Mouse (Mus musculus) heart, adult 2 months (tissue): ENCODE results near the gene Plcl1. TPM values are rescaled to one million over a fixed set of nuclear protein-coding genes. Genes with fewer than 3 reads are reported as not detected.

Experiments
- DNase-seq, 2 experiments: peaks; one replicate each; pipeline ENCODE4 v3.0.0; 2021
- H3K27ac ChIP-seq: fragments of 200-600 bp; 2 replicates; pipeline ENCODE4 v1.8.1; 2022
- H3K27me3 ChIP-seq: fragments of 200-500 bp; 2 replicates; pipeline ENCODE4 v1.6.1; 2012; ENCODE audit warnings: mild to moderate bottlenecking, low read length, inconsistent platforms, mixed read lengths; ENCODE audit not compliant: control insufficient read depth, insufficient read depth
- H3K36me3 ChIP-seq: fragments of 200-500 bp; 2 replicates; pipeline ENCODE4 v1.6.1; 2012; ENCODE audit warnings: low read length, inconsistent platforms; ENCODE audit not compliant: control insufficient read depth, insufficient read depth
- H3K4me1 ChIP-seq: fragments of 200-500 bp; 2 replicates; pipeline ENCODE4 v1.6.1; 2011; ENCODE audit warnings: low read length; ENCODE audit not compliant: control insufficient read depth, insufficient read depth
- H3K4me3 ChIP-seq: fragments of 200-600 bp; 2 replicates; pipeline ENCODE4 v1.8.1; 2022
- H3K79me2 ChIP-seq: fragments of 200-500 bp; replicated peaks from 2 replicates; pipeline ENCODE4 v1.6.1; 2012; ENCODE audit warnings: mild to moderate bottlenecking, inconsistent platforms, low read length, moderate library complexity, mixed read lengths; ENCODE audit not compliant: control insufficient read depth, insufficient read depth
- H3K9ac ChIP-seq: fragments of 200-500 bp; 2 replicates; pipeline ENCODE4 v1.6.1; 2012; ENCODE audit warnings: low read depth, mild to moderate bottlenecking, control low read depth, inconsistent platforms, low read length, mixed read lengths
- CTCF ChIP-seq: fragments of 200-600 bp; IDR thresholded peaks from 2 replicates; pipeline ENCODE4 v1.8.1; 2022; ENCODE audit warnings: antibody characterized with exemption, mild to moderate bottlenecking, moderate library complexity
- EP300 ChIP-seq: fragments of 200-500 bp; IDR thresholded peaks from 2 replicates; pipeline ENCODE4 v1.6.1; 2011; ENCODE audit warnings: low read depth, low read length, control low read depth; ENCODE audit not compliant: insufficient read depth
- POLR2A ChIP-seq: fragments of 200-500 bp; IDR thresholded peaks from 2 replicates; pipeline ENCODE4 v1.6.1; 2011; ENCODE audit warnings: mild to moderate bottlenecking, low read depth, low read length, control low read depth; ENCODE audit not compliant: insufficient read depth
- WGBS: fragments of 180-500 bp; shearing (Covaris S2); methylation state at CpG from one replicate; pipeline ENCODE4 v1.1.7; 2018; 5-methylcytosine and 5-hydroxymethylcytosine counted together
- intact Hi-C: fragments of 180-260 bp; cut with DNase I; formaldehyde crosslinking; loops from one replicate; pipeline ENCODE4 v1.15.1; 2025
- polyA plus RNA-seq: library from polyadenylated mRNA; depleted of rRNA; stranded (reverse); fragments of >200 nt; gene quantifications from 2 replicates; pipeline ENCODE4 v1.2.3, GENCODE M21; 2012
- total RNA-seq, 2 experiments: library from RNA; stranded (reverse); gene quantifications; 2 replicates each; pipeline ENCODE4 v1.2.3; 2021

The Plcl1 gene
- total and polyA plus RNA-seq, 3 experiments, result 0.86 to 3.1 (median 3.0) TPM

GRCm38 (mm10) chr1:55738746-55739365 lies 333.1 kb downstream of the Plcl1 start:
- no peak overlapping the region for H3K9ac ChIP-seq
- intact Hi-C loops, result loop anchor here (5.0 to 10.0 kb wide), 2 partner anchors 162 to 494 kb away; no protein-coding TSS in a partner anchor
- TF ChIP-seq EP300 (no peak), CTCF (no peak), POLR2A (no peak)
- no peaks in the 10 kb centered on the region for H3K27me3 ChIP-seq
- DNase-seq, result peak in 1 of 2 experiments; percentile 17
- H3K4me1 ChIP-seq, result peaks cover 5% of the 10 kb centered on the region
- no peak overlapping the region for H3K27ac ChIP-seq
- no peak overlapping the region for H3K4me3 ChIP-seq
- no peaks in the 10 kb centered on the region for H3K36me3 ChIP-seq
- no peaks in the 10 kb centered on the region for H3K79me2 ChIP-seq
- 71% methylated on average over 12 of the region's 12 CpGs for whole genome bisulfite sequencing

GRCm38 (mm10) chr1:55741885-55742284 lies 336.2 kb downstream of the Plcl1 start:
- Histone ChIP-seq H3K4me3 (no peak overlapping the region), H3K4me1 (peaks cover 5% of the 10 kb centered on the region), H3K79me2 (no peaks in the 10 kb centered on the region), H3K36me3 (no peaks in the 10 kb centered on the region), H3K27me3 (no peaks in the 10 kb centered on the region), H3K27ac (no peak overlapping the region), H3K9ac (no peak overlapping the region)
- 29% methylated on average over 3 of the region's 3 CpGs for WGBS
- peak in 1 of 2 experiments; percentile 22 for DNase-seq
- intact Hi-C loops, result no loop called here
- no peak for TF ChIP-seq POLR2A
- no peak for TF ChIP-seq CTCF
- no peak for TF ChIP-seq EP300

GRCm38 (mm10) chr1:55748516-55748915 lies 342.8 kb downstream of the Plcl1 start:
- DNase-seq, result no peak
- Histone ChIP-seq H3K4me1 (no peaks in the 10 kb centered on the region), H3K9ac (no peak overlapping the region), H3K36me3 (no peaks in the 10 kb centered on the region), H3K27me3 (no peaks in the 10 kb centered on the region), H3K4me3 (no peak overlapping the region), H3K27ac (no peak overlapping the region), H3K79me2 (no peaks in the 10 kb centered on the region)
- intact Hi-C loops, result loop anchor here (5.0 kb wide), 1 partner anchor 124 kb away; no protein-coding TSS in a partner anchor
- WGBS, result 70% methylated on average over 5 of the region's 5 CpGs
- TF ChIP-seq CTCF (no peak), POLR2A (no peak), EP300 (no peak)

- H3K36me3 ChIP-seq, result no peaks in the 10 kb centered on the region
- no peak overlapping the region for H3K27ac ChIP-seq
- H3K27me3 ChIP-seq, result no peaks in the 10 kb centered on the region
- TF ChIP-seq EP300 (no peak), CTCF (no peak), POLR2A (no peak)
- H3K9ac ChIP-seq, result no peak overlapping the region
- intact Hi-C loops, result loop anchor here (5.0 kb wide), 1 partner anchor 123 kb away; no protein-coding TSS in a partner anchor
- no peak overlapping the region for H3K4me3 ChIP-seq
- H3K79me2 ChIP-seq, result no peaks in the 10 kb centered on the region
- no peak for DNase-seq
- WGBS, result 89% methylated on average over 7 of the region's 7 CpGs
- H3K4me1 ChIP-seq, result no peaks in the 10 kb centered on the region
Measured at GRCm38 (mm10) chr1:55749770-55750169, 344.0 kb downstream of the Plcl1 start.

GRCm38 (mm10) chr1:55755742-55756141 lies 350.0 kb downstream of the Plcl1 start:
- Histone ChIP-seq H3K4me1 (no peaks in the 10 kb centered on the region), H3K36me3 (no peaks in the 10 kb centered on the region), H3K9ac (no peak overlapping the region), H3K27ac (no peak overlapping the region), H3K27me3 (no peaks in the 10 kb centered on the region), H3K79me2 (no peaks in the 10 kb centered on the region), H3K4me3 (no peak overlapping the region)
- TF ChIP-seq CTCF, result peak; percentile 80
- TF ChIP-seq POLR2A, result no peak
- TF ChIP-seq EP300, result no peak
- intact Hi-C loops, result no loop called here
- DNase-seq, result peak; percentile 28 to 62
- 71% methylated on average over 10 of the region's 10 CpGs for WGBS

GRCm38 (mm10) chr1:55762284-55762683 lies 356.6 kb downstream of the Plcl1 start:
- 45% methylated on average over 5 of the region's 5 CpGs for WGBS
- TF ChIP-seq POLR2A, result no peak
- Histone ChIP-seq H3K4me1 (no peaks in the 10 kb centered on the region), H3K79me2 (no peaks in the 10 kb centered on the region), H3K4me3 (no peak overlapping the region), H3K36me3 (no peaks in the 10 kb centered on the region), H3K27ac (no peak overlapping the region), H3K9ac (no peak overlapping the region), H3K27me3 (no peaks in the 10 kb centered on the region)
- no peak for DNase-seq
- intact Hi-C loops, result no loop called here
